Mouse (Mus musculus): Measurements from ENCODE around the gene Pnkd.

DNA sequence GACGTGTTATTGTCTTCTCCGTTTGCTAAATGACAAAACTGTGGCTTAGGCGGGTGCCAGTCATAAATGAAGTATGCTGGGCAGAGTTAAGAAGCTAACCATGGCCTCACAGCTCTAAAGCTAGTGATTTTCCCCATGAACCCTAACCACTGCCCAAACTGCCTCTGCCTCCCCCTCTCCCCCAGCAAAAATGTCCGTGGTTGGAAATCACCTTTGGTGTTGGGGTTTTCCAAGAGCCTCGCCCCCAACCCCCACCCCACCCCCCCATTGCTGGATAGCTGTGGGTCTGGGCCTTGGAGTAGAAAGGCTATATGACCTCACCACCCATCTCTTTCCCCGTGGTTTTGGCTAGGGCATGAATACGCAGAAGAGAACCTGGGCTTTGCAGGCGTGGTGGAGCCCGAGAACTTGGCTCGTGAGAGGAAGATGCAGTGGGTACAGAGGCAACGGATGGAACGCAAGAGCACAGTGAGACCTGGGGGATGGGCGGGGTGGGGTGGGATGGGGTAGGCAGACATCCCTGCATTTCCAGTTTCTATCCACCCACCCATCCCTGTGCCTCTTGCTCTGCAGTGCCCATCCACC lies 66.5 kb downstream of the Pnkd start:
- TF ChIP-seq CTCF (IDR thresholded peaks at IDR 0.05; ENCODE audit: low read depth, low read length) = no peak
- TF ChIP-seq POLR2A (IDR thresholded peaks at IDR 0.05; ENCODE audit: borderline replicate concordance, low read depth, low read length) = no peak

All from bone marrow macrophage, adult 2 months (primary cell).